Mouse (Mus musculus) liver, embryonic 15.5 days (tissue): ENCODE measurements around the gene Tmsb4x. TPM values are rescaled to one million over a fixed set of nuclear protein-coding genes. Genes with fewer than 3 reads are reported as not detected.

Source experiments
- polyA plus RNA-seq: library from polyadenylated mRNA; unstranded; fragments of >200 nt; fragmentation: Nextera tagmentation; extraction: Ambion mirVana; gene quantifications from 2 replicates; pipeline ENCODE4 v1.2.1, GENCODE M21; 2015

Tmsb4x gene
- polyA plus RNA-seq, 1 experiment from 2014 or later: 1,248 TPM

Other genes starting within 250 kb of the Tmsb4x start
- gene Tlr8, start 55.0 kb upstream of the Tmsb4x start, polyA plus RNA-seq: 0.74 and 0.86 TPM in 2 replicates
- gene Tlr7, start 121.2 kb upstream of the Tmsb4x start, polyA plus RNA-seq: 0.79 and 1.0 TPM in 2 replicates
- gene Prps2, start 173.4 kb upstream of the Tmsb4x start, polyA plus RNA-seq: 5.5 and 6.6 TPM in 2 replicates